ENCODE assay signal across 8 mouse cellular contexts in the genomic region with DNA sequence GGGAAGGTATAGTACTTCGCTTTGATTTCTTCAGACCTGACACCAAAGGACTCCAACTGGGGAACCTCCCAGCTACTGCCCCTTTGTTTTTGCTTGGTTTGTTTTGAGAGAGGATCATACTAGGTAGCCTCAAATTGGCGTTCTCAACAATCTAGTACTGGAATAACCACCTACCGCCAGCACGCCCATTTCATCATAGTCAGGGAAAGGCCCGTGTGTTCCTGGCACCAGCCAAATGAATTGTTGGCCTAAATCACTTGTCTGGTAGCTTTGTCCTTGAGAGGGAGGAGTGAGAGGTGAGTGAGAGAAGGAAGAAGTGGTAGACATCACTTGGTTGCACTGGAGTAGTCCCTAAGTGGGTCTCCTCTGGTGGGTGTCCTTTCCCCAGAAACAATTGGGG. TPM values are rescaled to one million over a fixed set of nuclear protein-coding genes. Genes with fewer than 3 reads are reported as not detected.
DNase-seq lines count a peak whose midpoint lies in the region; ATAC-seq and TF ChIP-seq lines count a peak whose summit lies in the region.

No protein-coding gene starts in this region.

- H3K9ac ChIP-seq in embryonic facial prominence, embryonic 12.5 days: no peak overlapping the region
- no peak overlapping the region for H3K9ac ChIP-seq in intestine, embryonic 15.5 days

- DNase-seq in kidney, postnatal 10 days: peak; percentile 5
- DNase-seq in kidney, adult 11 months: no peak
- no peak for DNase-seq in right cerebral cortex, postnatal 4 days
- DNase-seq in gastrocnemius, adult 18-20 months (ENCODE audit: low spot score): no peak
- DNase-seq in thymus, postnatal 4 days: no peak

- peak overlapping the region; percentile 48 for H3K4me2 ChIP-seq in embryonic facial prominence, embryonic 12.5 days (replicated peaks)
- peak overlapping the region; percentile 55 for H3K4me2 ChIP-seq in intestine, embryonic 15.5 days (replicated peaks)
- H3K4me2 ChIP-seq in myocyte (ENCODE audit: low read depth): peak overlapping the region; percentile 65

- no peaks in the 10 kb centered on the region for H3K4me1 ChIP-seq in embryonic facial prominence, embryonic 12.5 days
- H3K4me1 ChIP-seq in intestine, embryonic 15.5 days (replicated peaks): no peaks in the 10 kb centered on the region

- H3ac ChIP-seq in myocyte (ENCODE audit: control insufficient read depth, insufficient read length): no peak overlapping the region

- H3K9me3 ChIP-seq in embryonic facial prominence, embryonic 12.5 days: no peaks in the 10 kb centered on the region
- no peaks in the 10 kb centered on the region for H3K9me3 ChIP-seq in intestine, embryonic 15.5 days

- peaks cover 3% of the 10 kb centered on the region; the same call in 1 of the 2 replicates for H3K27me3 ChIP-seq in embryonic facial prominence, embryonic 12.5 days
- H3K27me3 ChIP-seq in intestine, embryonic 15.5 days (replicated peaks): no peaks in the 10 kb centered on the region
- no peaks in the 10 kb centered on the region for H3K27me3 ChIP-seq in myocyte (ENCODE audit: control insufficient read depth, insufficient read depth, insufficient read length)

- ATAC-seq in embryonic facial prominence, embryonic 12.5 days (ENCODE audit: insufficient number of reproducible peaks, insufficient read depth, low FRiP score, low TSS enrichment): no peak
- ATAC-seq in intestine, embryonic 15.5 days: no peak

- TF ChIP-seq POLR2A in myocyte (IDR thresholded peaks at IDR 0.05; ENCODE audit: insufficient read length, low read depth): no peak

- H3K27ac ChIP-seq in embryonic facial prominence, embryonic 12.5 days: no peak overlapping the region
- no peak overlapping the region for H3K27ac ChIP-seq in intestine, embryonic 15.5 days

- WGBS in embryonic facial prominence, embryonic 12.5 days: 25% methylated on average over 5 of the region's 5 CpGs
- 20% methylated on average over 5 of the region's 5 CpGs for WGBS in intestine, embryonic 15.5 days

- peaks cover 35% of the 10 kb centered on the region for H3K79me2 ChIP-seq in myocyte (ENCODE audit: control insufficient read depth, insufficient read depth)

- H3K36me3 ChIP-seq in embryonic facial prominence, embryonic 12.5 days: no peaks in the 10 kb centered on the region
- no peaks in the 10 kb centered on the region for H3K36me3 ChIP-seq in intestine, embryonic 15.5 days
- no peaks in the 10 kb centered on the region for H3K36me3 ChIP-seq in myocyte (ENCODE audit: control insufficient read depth, insufficient read depth)

- H3K4me3 ChIP-seq in embryonic facial prominence, embryonic 12.5 days: peak overlapping the region; percentile 48
- peak overlapping the region; percentile 45; the same call in 1 of the 2 replicates for H3K4me3 ChIP-seq in intestine, embryonic 15.5 days (replicated peaks)
- H3K4me3 ChIP-seq in myocyte: peak overlapping the region; percentile 80

TF ChIP-seq in myocyte, 11 proteins besides CTCF, POLR2A, EP300 and RAD21:
- TF ChIP-seq TCF12 (IDR thresholded peaks at IDR 0.05; ENCODE audit: insufficient read depth, poor library complexity, severe bottlenecking) (no peak), MYOG (IDR thresholded peaks at IDR 0.05; ENCODE audit: control insufficient read depth in 1 of 3, insufficient read depth in 1 of 3, insufficient read length in 2 of 3, low read depth in 2 of 3) (no peak), TCF3 (IDR thresholded peaks at IDR 0.05; ENCODE audit: insufficient read length, low read depth) (no peak), MYOD1 (IDR thresholded peaks at IDR 0.05; ENCODE audit: control insufficient read depth in 1 of 3, insufficient read length in 2 of 3, low read depth in 2 of 3) (no peak), SRF (IDR thresholded peaks at IDR 0.05; ENCODE audit: control insufficient read depth, insufficient read length, low read depth) (no peak)

RNA-seq across cellular contexts. Expression of gene Pls3, which starts 0.6 kb away (rescaled TPM):
- polyA plus RNA-seq in embryonic facial prominence, embryonic 12.5 days (2016; fragmentation: Nextera tagmentation; extraction: Ambion mirVana): 103 and 113 TPM in 2 replicates
- 60.9 and 77.2 TPM in 2 replicates for polyA plus RNA-seq in intestine, embryonic 15.5 days (2015; fragmentation: Nextera tagmentation; extraction: Ambion mirVana)
- 51.6 TPM for polyA plus RNA-seq in myocyte (2012; fragmentation: generic; extraction: Trizol)
- total RNA-seq in gastrocnemius, adult 18-20 months (2021): 10 to 100 TPM; 11.2 to 19.2 TPM
